Mouse (Mus musculus) liver, adult 2 months (tissue): ENCODE results near the gene Dscaml1.

Source experiments
- CTCF ChIP-seq: fragments of 200-500 bp; IDR thresholded peaks from 2 replicates; pipeline ENCODE4 v1.5.1; 2011; ENCODE audit warnings: low read depth, low read length, control low read depth
- POLR2A ChIP-seq: fragments of 200-500 bp; IDR thresholded peaks from 2 replicates; pipeline ENCODE4 v1.6.1; 2011; ENCODE audit warnings: low read length, control low read depth; ENCODE audit not compliant: insufficient read depth; ENCODE audit errors: extremely low read depth

- no peak for TF ChIP-seq POLR2A
- TF ChIP-seq CTCF = no peak
These were observed 194.5 kb downstream of the Dscaml1 start for GRCm38 (mm10) chr9:45620920-45621319.
